Mouse (Mus musculus) C2C12 (cell line): ENCODE data around the gene Pla2g12b. TPM values are rescaled to one million over a fixed set of nuclear protein-coding genes. Genes with fewer than 3 reads are reported as not detected.
"Not testable (repeated sequence)": the region's sequence is repeated elsewhere in the genome, so short reads cannot be mapped to it uniquely, and the experiment has no call there.

Experiments used
- H3K27me3 ChIP-seq: one replicate; pipeline ENCODE4 v1.6.1; 2011; ENCODE audit not compliant: control insufficient read depth, insufficient read depth, insufficient read length
- H3K36me3 ChIP-seq: one replicate; pipeline ENCODE4 v1.6.1; 2011; ENCODE audit not compliant: control insufficient read depth, insufficient read depth
- H3K4me3 ChIP-seq: one replicate; pipeline ENCODE4 v1.5.1; 2011; ENCODE audit warnings: mild to moderate bottlenecking, control low read depth; ENCODE audit not compliant: poor library complexity, insufficient read depth, severe bottlenecking
- H3K79me2 ChIP-seq: one replicate; pipeline ENCODE4 v1.6.1; 2011; ENCODE audit not compliant: control insufficient read depth, insufficient read depth
- H3K79me3 ChIP-seq: one replicate; pipeline ENCODE4 v1.6.1; 2011; ENCODE audit warnings: low read depth, control low read depth
- H3ac ChIP-seq: one replicate; pipeline ENCODE3; 2011; ENCODE audit warnings: low read depth; ENCODE audit not compliant: control insufficient read depth, insufficient read length
- CEBPB ChIP-seq: IDR thresholded peaks from one replicate; pipeline ENCODE4 v1.6.1; 2011; ENCODE audit warnings: low read depth, mild to moderate bottlenecking, control low read depth, moderate library complexity
- CTCF ChIP-seq: IDR thresholded peaks from one replicate; pipeline ENCODE4 v1.5.1; 2011; ENCODE audit not compliant: control insufficient read depth, insufficient read depth, insufficient read length
- FOSL1 ChIP-seq: IDR thresholded peaks from one replicate; pipeline ENCODE4 v1.8.0; 2011; ENCODE audit warnings: mild to moderate bottlenecking, low read length; ENCODE audit not compliant: poor library complexity, insufficient read depth, severe bottlenecking
- MAX ChIP-seq: IDR thresholded peaks from one replicate; pipeline ENCODE4 v1.6.1; 2011; ENCODE audit warnings: mild to moderate bottlenecking, control low read depth
- MYOD1 ChIP-seq: IDR thresholded peaks from one replicate; pipeline ENCODE4 v1.6.1; 2011; ENCODE audit warnings: low read depth; ENCODE audit not compliant: control insufficient read depth, insufficient read length
- MYOG ChIP-seq: IDR thresholded peaks from one replicate; pipeline ENCODE4 v1.6.1; 2011; ENCODE audit not compliant: control insufficient read depth, insufficient read length; ENCODE audit errors: extremely low read depth
- USF1 ChIP-seq: IDR thresholded peaks from one replicate; pipeline ENCODE4 v1.6.1; 2011; ENCODE audit warnings: low read depth, mild to moderate bottlenecking, control low read depth, moderate library complexity
- polyA plus RNA-seq: library from polyadenylated mRNA; unstranded; fragments of >200 nt; fragmentation: generic; extraction: Trizol; gene quantifications from one replicate; pipeline ENCODE4 v1.2.1, GENCODE M21; 2012; ENCODE audit warnings: missing spikeins

Gene Pla2g12b
- polyA plus RNA-seq, 1 experiment, result not detected

- no peaks in the 10 kb centered on the region for H3K79me2 ChIP-seq
- no peak overlapping the region for H3ac ChIP-seq
- no peaks in the 10 kb centered on the region for H3K36me3 ChIP-seq
- H3K27me3 ChIP-seq, result no peaks in the 10 kb centered on the region
- no peak for TF ChIP-seq USF1
- TF ChIP-seq CEBPB, result no peak
- TF ChIP-seq MYOD1, result no peak
- no peak for TF ChIP-seq FOSL1
- TF ChIP-seq MAX, result no peak
- TF ChIP-seq MYOG, result no peak
- no peak for TF ChIP-seq CTCF
- H3K4me3 ChIP-seq, result no peak overlapping the region
- H3K79me3 ChIP-seq, result no peaks in the 10 kb centered on the region
Observed at GRCm38 (mm10) chr10:59391907-59392306, 11.6 kb upstream of the Pla2g12b start.

- H3K79me3 ChIP-seq, H3K36me3 ChIP-seq, H3K27me3 ChIP-seq, H3ac ChIP-seq, H3K4me3 ChIP-seq, H3K79me2 ChIP-seq: not testable (repeated sequence)
Observed at GRCm38 (mm10) chr10:59395461-59395860, 8.0 kb upstream of the Pla2g12b start, which contains the start of gene Gm10273. Gm10273 (plus strand) TSS chr10:59395632.

GRCm38 (mm10) chr10:59403793-59404149, 311 bp downstream of the Pla2g12b start:
- TF ChIP-seq CTCF (no peak), CEBPB (no peak), MYOG (no peak), MYOD1 (no peak), FOSL1 (no peak)
- Histone ChIP-seq H3K36me3 (no peaks in the 10 kb centered on the region), H3K27me3 (no peaks in the 10 kb centered on the region), H3ac (no peak overlapping the region), H3K79me3 (no peaks in the 10 kb centered on the region), H3K79me2 (no peaks in the 10 kb centered on the region), H3K4me3 (no peak overlapping the region)

- no peaks in the 10 kb centered on the region for H3K36me3 ChIP-seq
- no peaks in the 10 kb centered on the region for H3K79me2 ChIP-seq
- no peak for TF ChIP-seq USF1
- TF ChIP-seq MAX, result no peak
- TF ChIP-seq MYOG, result no peak
- TF ChIP-seq MYOD1, result no peak
- no peak for TF ChIP-seq CTCF
- no peak for TF ChIP-seq FOSL1
- no peak for TF ChIP-seq CEBPB
- no peak overlapping the region for H3K4me3 ChIP-seq
- no peaks in the 10 kb centered on the region for H3K27me3 ChIP-seq
- H3ac ChIP-seq, result no peak overlapping the region
- no peaks in the 10 kb centered on the region for H3K79me3 ChIP-seq
Observed at GRCm38 (mm10) chr10:59408499-59408898, 5.0 kb downstream of the Pla2g12b start.

- no peaks in the 10 kb centered on the region for H3K79me2 ChIP-seq
- H3K4me3 ChIP-seq, result no peak overlapping the region
- no peaks in the 10 kb centered on the region for H3K27me3 ChIP-seq
- no peak for TF ChIP-seq MAX
- TF ChIP-seq MYOG, result no peak
- no peak for TF ChIP-seq FOSL1
- no peak for TF ChIP-seq MYOD1
- TF ChIP-seq USF1, result no peak
- no peak for TF ChIP-seq CEBPB
- no peak for TF ChIP-seq CTCF
- H3ac ChIP-seq, result no peak overlapping the region
- no peaks in the 10 kb centered on the region for H3K79me3 ChIP-seq
- H3K36me3 ChIP-seq, result no peaks in the 10 kb centered on the region
Observed at GRCm38 (mm10) chr10:59410264-59410663, 6.8 kb downstream of the Pla2g12b start.

GRCm38 (mm10) chr10:59413711-59414110, 10.3 kb downstream of the Pla2g12b start:
- Histone ChIP-seq H3K79me3 (no peaks in the 10 kb centered on the region), H3K4me3 (no peak overlapping the region), H3ac (no peak overlapping the region), H3K79me2 (no peaks in the 10 kb centered on the region), H3K27me3 (no peaks in the 10 kb centered on the region), H3K36me3 (no peaks in the 10 kb centered on the region)
- TF ChIP-seq FOSL1 (no peak), MYOD1 (no peak), MAX (no peak), USF1 (no peak), MYOG (no peak), CEBPB (no peak), CTCF (no peak)
